Mouse (Mus musculus): ENCODE measurements around the gene Axin1. TPM values are rescaled to one million over a fixed set of nuclear protein-coding genes. Genes with fewer than 3 reads are reported as not detected.

Gene Axin1
- polyA plus RNA-seq, 1 experiment: 22.8 TPM

DNA sequence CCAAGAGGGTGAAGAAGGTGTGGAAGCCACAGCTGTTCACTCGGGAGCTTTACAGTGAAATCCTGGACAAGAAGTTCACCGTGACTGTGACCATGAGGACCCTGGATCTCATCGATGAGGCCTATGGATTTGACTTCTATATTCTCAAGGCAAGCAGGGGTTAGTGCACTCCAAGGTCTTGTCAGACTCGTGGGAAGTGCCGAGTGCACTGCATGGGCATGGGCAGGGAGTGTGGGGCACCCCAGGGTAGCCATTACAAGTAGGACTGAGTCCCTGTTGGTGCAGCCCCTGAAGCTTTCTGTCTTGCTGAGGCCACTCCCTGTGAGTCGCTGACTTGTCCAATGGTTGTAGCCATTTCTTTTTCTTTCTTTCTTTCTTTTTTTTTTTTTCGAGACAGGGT, 13.9 kb upstream of the Axin1 start:
- Histone ChIP-seq H3K4me1 (ENCODE audit: control insufficient read depth, insufficient read depth, low read length) (peaks cover 18% of the 10 kb centered on the region), H3K4me3 (replicated peaks; ENCODE audit: insufficient read depth, low read depth, low read length) (peak overlapping the region; percentile 91), H3K27ac (ENCODE audit: insufficient read depth, low read length) (no peak overlapping the region), H3K27me3 (ENCODE audit: control insufficient read depth, insufficient read depth, low read length) (no peaks in the 10 kb centered on the region)
- TF ChIP-seq CTCF (IDR thresholded peaks at IDR 0.05; ENCODE audit: borderline replicate concordance, insufficient read depth, low read depth, low read length) (no peak), POLR2A (IDR thresholded peaks at IDR 0.05; ENCODE audit: borderline replicate concordance, insufficient read depth, low read length) (no peak)
- WGBS: 80% methylated on average over 7 of the region's 7 CpGs
- DNase-seq: no peak

DNA sequence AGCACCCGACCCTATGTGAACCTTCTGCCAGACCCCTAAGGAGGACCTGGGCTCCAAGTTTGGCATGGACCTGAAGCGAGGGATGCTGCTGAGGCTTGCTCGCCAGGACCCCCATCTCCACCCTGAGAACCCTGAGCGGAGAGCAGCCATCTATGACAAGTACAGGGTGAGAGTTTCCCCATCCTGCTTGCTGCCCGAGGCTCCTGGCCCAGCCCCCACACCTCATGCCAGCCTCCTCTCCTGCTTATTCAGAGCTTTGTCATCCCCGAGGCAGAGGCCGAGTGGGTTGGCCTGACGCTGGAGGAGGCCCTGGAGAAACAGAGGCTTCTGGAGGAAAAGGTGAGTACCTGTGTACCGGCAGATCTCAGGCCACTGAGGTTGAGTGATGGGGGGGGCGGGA, 13.3 kb upstream of the Axin1 start:
- Histone ChIP-seq H3K27me3 (ENCODE audit: control insufficient read depth, insufficient read depth, low read length) (no peaks in the 10 kb centered on the region), H3K4me1 (ENCODE audit: control insufficient read depth, insufficient read depth, low read length) (peaks cover 15% of the 10 kb centered on the region), H3K4me3 (replicated peaks; ENCODE audit: insufficient read depth, low read depth, low read length) (no peak overlapping the region), H3K27ac (ENCODE audit: insufficient read depth, low read length) (no peak overlapping the region)
- WGBS: 87% methylated on average over 10 of the region's 10 CpGs
- no peak for DNase-seq
- TF ChIP-seq POLR2A (IDR thresholded peaks at IDR 0.05; ENCODE audit: borderline replicate concordance, insufficient read depth, low read length) (no peak), CTCF (IDR thresholded peaks at IDR 0.05; ENCODE audit: borderline replicate concordance, insufficient read depth, low read depth, low read length) (no peak)

DNA sequence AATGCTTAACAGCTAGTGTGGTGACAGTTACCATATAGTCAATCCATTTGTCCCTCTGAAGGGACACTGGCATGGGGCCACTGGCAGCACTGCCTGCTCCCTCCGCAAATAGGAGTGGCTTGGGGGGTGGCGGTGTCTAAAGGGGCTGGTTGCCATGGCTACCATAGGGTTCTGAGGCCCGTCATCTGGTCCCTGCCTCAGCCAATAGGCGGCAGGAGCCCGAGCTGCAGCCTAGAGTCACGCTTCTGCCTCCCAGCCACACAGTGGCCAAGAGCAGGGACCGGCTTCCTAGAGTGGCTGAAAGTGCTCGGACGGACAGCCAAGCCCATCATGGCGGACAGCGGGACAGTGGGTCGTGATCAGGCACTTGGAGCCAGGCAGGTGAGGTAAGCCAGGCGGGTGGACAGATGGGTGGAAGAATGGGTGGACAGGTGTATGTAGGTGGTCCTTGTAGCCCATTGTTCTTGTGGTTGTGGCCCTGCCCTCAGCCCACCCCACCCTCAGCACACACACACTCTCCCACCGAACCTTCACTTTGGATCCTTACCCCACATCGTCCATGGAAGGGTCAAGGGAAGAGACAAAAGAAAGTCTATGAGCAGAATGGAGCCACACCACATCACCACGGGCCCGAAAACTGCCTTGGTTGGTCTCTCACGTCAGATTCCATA, 7.3 kb upstream of the Axin1 start:
- WGBS: 66% methylated on average over 18 of the region's 18 CpGs
- TF ChIP-seq CTCF (IDR thresholded peaks at IDR 0.05; ENCODE audit: borderline replicate concordance, insufficient read depth, low read depth, low read length) (no peak), POLR2A (IDR thresholded peaks at IDR 0.05; ENCODE audit: borderline replicate concordance, insufficient read depth, low read length) (no peak)
- no peaks in the 10 kb centered on the region; the same call in 1 of the 2 replicates for H3K4me1 ChIP-seq (ENCODE audit: control insufficient read depth, insufficient read depth, low read length)
- no peaks in the 10 kb centered on the region for H3K27me3 ChIP-seq (ENCODE audit: control insufficient read depth, insufficient read depth, low read length)
- no peak overlapping the region for H3K4me3 ChIP-seq (replicated peaks; ENCODE audit: insufficient read depth, low read depth, low read length)
- H3K27ac ChIP-seq (ENCODE audit: insufficient read depth, low read length): no peak overlapping the region
- DNase-seq: no peak

DNA sequence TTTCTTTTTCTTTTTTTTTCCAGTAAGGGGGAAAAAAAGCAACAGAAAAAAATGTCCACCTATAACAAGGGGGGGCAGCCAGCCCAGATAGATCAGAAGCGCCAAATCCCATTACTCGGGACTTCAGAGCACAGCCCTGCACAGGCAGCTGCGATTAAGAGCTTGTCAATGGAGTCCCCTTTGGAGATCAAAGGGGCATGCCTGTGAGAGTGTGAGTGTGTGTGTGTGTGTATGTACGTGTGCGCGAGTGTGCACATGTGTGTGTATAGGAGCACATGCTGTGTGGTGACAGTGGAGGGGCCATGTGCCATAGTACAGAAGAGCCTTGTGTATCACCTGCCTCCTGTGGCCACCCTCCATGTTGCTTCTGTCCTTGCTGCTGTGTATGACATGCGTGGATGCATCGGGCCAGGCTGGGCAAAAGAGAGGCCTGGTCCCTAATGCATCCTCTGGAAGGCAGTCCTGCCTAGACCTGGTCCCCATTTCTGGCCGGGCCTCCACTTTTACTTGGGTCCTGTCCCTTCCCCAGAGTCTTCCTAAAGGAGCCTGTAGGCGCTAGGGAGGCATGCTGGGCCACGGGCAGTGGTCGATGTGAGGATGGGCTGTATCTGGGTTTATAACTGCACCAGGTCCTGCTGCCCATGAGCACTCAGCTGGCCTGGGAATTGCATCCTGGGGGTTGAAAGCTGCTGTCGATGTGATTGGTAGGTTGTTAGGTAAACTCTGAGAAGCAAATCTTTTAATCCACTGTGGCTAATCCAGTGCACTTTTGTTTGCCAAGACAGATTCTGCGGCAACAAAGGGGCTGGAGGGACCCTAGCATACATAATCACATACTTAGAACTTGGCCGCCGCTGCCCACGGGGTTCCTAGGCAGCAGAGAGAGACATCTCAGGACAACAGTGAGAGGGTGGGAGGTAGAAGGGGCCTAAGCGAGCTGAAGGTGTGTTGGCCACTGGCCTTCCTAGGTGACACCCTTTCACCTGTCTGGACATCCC, 6.3 kb upstream of the Axin1 start:
- H3K27ac ChIP-seq (ENCODE audit: insufficient read depth, low read length): no peak overlapping the region
- H3K27me3 ChIP-seq (ENCODE audit: control insufficient read depth, insufficient read depth, low read length): no peaks in the 10 kb centered on the region
- DNase-seq: no peak
- WGBS: 73% methylated on average over 18 of the region's 18 CpGs
- TF ChIP-seq POLR2A (IDR thresholded peaks at IDR 0.05; ENCODE audit: borderline replicate concordance, insufficient read depth, low read length) (no peak), CTCF (IDR thresholded peaks at IDR 0.05; ENCODE audit: borderline replicate concordance, insufficient read depth, low read depth, low read length) (no peak)
- no peak overlapping the region for H3K4me3 ChIP-seq (replicated peaks; ENCODE audit: insufficient read depth, low read depth, low read length)
- no peaks in the 10 kb centered on the region; the same call in 1 of the 2 replicates for H3K4me1 ChIP-seq (ENCODE audit: control insufficient read depth, insufficient read depth, low read length)

DNA sequence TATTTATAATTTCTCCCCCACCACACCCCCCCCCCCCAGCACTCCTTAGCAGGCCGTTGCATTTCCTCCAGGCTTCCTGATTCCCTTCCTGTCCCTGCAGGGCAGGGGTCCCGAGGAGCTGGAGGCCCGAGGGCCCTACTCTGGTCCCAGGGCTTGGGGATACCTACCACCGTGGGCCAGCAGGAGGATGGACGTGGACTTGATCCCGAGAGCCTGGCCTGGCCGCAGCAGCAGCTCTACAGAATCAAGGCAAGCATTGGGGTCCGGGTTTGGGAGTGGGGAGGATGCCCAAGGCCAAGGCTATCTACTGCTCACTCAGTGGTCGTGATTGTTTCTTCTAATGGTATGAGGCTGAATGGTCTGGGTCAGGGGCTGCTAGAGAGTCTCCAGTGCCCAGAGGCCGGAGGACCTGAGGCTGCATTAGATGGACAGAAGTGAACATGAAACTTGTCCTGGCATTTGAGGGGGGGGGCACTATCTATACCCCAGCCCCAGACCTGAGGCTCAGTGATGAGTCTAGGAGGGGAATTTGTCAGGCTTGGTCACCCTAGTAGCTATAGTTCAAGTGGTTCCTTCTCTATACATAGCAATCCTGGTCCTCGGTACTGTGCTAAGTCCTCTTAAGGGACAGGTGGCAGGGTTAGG, 1.3 kb upstream of the Axin1 start:
- Histone ChIP-seq H3K27ac (ENCODE audit: insufficient read depth, low read length) (no peak overlapping the region), H3K27me3 (ENCODE audit: control insufficient read depth, insufficient read depth, low read length) (no peaks in the 10 kb centered on the region), H3K4me3 (replicated peaks; ENCODE audit: insufficient read depth, low read depth, low read length) (no peak overlapping the region), H3K4me1 (ENCODE audit: control insufficient read depth, insufficient read depth, low read length) (peaks cover 5% of the 10 kb centered on the region)
- TF ChIP-seq POLR2A (IDR thresholded peaks at IDR 0.05; ENCODE audit: borderline replicate concordance, insufficient read depth, low read length) (no peak), CTCF (IDR thresholded peaks at IDR 0.05; ENCODE audit: borderline replicate concordance, insufficient read depth, low read depth, low read length) (no peak)
- 89% methylated on average over 11 of the region's 11 CpGs for WGBS
- DNase-seq: no peak

DNA sequence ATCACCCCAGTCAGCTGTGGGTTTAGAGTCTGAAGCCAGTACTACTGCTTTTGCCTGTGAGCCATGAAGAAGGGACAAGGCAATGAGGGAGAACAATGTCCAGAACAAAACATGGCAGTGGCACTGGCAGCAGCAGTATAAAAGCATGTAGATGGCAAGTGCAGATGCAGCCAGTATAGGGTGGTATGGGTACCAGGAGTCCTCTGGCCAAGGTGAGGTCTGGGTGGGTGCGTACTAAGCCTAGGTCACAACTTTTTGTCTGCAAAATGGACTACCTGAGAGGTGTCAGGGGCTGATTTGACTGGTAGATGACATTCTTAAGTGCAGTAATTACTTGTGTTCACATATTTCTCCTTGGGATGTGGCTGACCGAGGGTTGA, 747 bp upstream of the Axin1 start:
- Histone ChIP-seq H3K4me3 (replicated peaks; ENCODE audit: insufficient read depth, low read depth, low read length) (peak overlapping the region; percentile 59), H3K27me3 (ENCODE audit: control insufficient read depth, insufficient read depth, low read length) (no peaks in the 10 kb centered on the region), H3K27ac (ENCODE audit: insufficient read depth, low read length) (peak overlapping the region; percentile 50), H3K4me1 (ENCODE audit: control insufficient read depth, insufficient read depth, low read length) (peaks cover 5% of the 10 kb centered on the region)
- 69% methylated on average over 2 of the region's 2 CpGs for WGBS
- no peak for TF ChIP-seq POLR2A (IDR thresholded peaks at IDR 0.05; ENCODE audit: borderline replicate concordance, insufficient read depth, low read length)
- DNase-seq: no peak

DNA sequence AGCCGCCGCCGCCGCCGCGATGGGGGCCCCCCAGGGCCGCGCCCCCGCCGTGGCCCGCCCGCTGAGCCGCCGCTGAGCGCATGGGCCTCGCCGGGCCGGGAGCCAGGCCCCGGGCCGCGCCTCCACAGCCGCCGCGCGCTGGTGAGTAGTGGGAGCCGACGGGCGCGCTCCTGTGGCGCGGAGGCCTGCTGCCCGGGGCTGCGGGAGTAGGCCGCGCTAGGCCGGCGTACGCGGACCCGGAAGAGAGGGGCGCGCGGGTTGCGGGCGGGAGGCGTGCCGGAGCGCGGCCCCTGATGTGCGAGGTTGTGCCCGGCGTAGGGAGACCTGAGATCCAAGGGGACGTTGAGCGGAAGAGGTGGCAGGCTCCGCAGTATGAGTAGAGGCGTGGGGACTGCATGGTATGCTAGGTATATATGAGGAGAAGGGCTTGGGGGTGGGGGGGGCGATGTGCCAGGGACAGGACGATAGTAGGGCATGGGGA, 453 bp downstream of the Axin1 start:
- Histone ChIP-seq H3K4me1 (ENCODE audit: control insufficient read depth, insufficient read depth, low read length) (peaks cover 5% of the 10 kb centered on the region), H3K27ac (ENCODE audit: insufficient read depth, low read length) (no peak overlapping the region; the same call in 1 of the 2 replicates), H3K4me3 (replicated peaks; ENCODE audit: insufficient read depth, low read depth, low read length) (peak overlapping the region; percentile 59), H3K27me3 (ENCODE audit: control insufficient read depth, insufficient read depth, low read length) (no peaks in the 10 kb centered on the region)
- TF ChIP-seq POLR2A (IDR thresholded peaks at IDR 0.05; ENCODE audit: borderline replicate concordance, insufficient read depth, low read length) (no peak), CTCF (IDR thresholded peaks at IDR 0.05; ENCODE audit: borderline replicate concordance, insufficient read depth, low read depth, low read length) (no peak)
- no peak for DNase-seq
- WGBS: under 1% methylated on average over 52 of the region's 58 CpGs

Data from cerebellum, adult 2 months (tissue).